Mouse (Mus musculus) bone marrow macrophage, adult 2 months (primary cell): ENCODE results near the gene Ranbp3.

Source experiments
- CTCF ChIP-seq: IDR thresholded peaks from 2 replicates; pipeline ENCODE4 v1.5.1; 2012; ENCODE audit warnings: low read depth, mild to moderate bottlenecking, low read length, moderate library complexity
- POLR2A ChIP-seq: IDR thresholded peaks from 2 replicates; pipeline ENCODE4 v1.6.1; 2012; ENCODE audit warnings: mild to moderate bottlenecking, low read depth, low read length, borderline replicate concordance

- no peak for TF ChIP-seq POLR2A
- TF ChIP-seq CTCF, result no peak
Measured at GRCm38 (mm10) chr17:56682880-56683279, 9.8 kb downstream of the Ranbp3 start.
